Mouse (Mus musculus) gonadal fat pad, adult 2 months (tissue): ENCODE results near the gene Bdp1. TPM values are rescaled to one million over a fixed set of nuclear protein-coding genes. Genes with fewer than 3 reads are reported as not detected.
"Not testable (repeated sequence)": the region's sequence is repeated elsewhere in the genome, so short reads cannot be mapped to it uniquely, and the experiment has no call there.

Experiments used
- DNase-seq: peaks from one replicate; pipeline ENCODE4 v3.0.0-alpha.2; 2012; ENCODE audit warnings: low read depth
- polyA plus RNA-seq: library from polyadenylated mRNA; depleted of rRNA; stranded (reverse); fragments of >200 nt; gene quantifications from 2 replicates; pipeline ENCODE4 v1.2.3, GENCODE M21; 2012; rRNA removed

Gene Bdp1
- 2.1 and 3.3 TPM in 2 replicates for polyA plus RNA-seq

- DNase-seq, result no peak
Observed at GRCm38 (mm10) chr13:100103748-100104254, at the start of gene Bdp1. Gene Bdp1 (minus strand): TSS chr13:100104070.

- peak; percentile 62 for DNase-seq
Observed at GRCm38 (mm10) chr13:100152659-100153058, 48.8 kb upstream of the Bdp1 start.

GRCm38 (mm10) chr13:100141646-100142314 is 37.9 kb upstream of the Bdp1 start:
- no peak for DNase-seq

- DNase-seq, result no peak
Observed at GRCm38 (mm10) chr13:100125258-100125643, 21.4 kb upstream of the Bdp1 start.

- no peak for DNase-seq
Observed at GRCm38 (mm10) chr13:100124423-100125257, 20.8 kb upstream of the Bdp1 start, which contains the start of gene Smn1. Gene Smn1 (plus strand): TSS chr13:100124852.

- DNase-seq, result no peak
Observed at GRCm38 (mm10) chr13:100123970-100124369, 20.1 kb upstream of the Bdp1 start.

- DNase-seq, result no peak
Observed at GRCm38 (mm10) chr13:100112218-100112972, 8.5 kb upstream of the Bdp1 start.

GRCm38 (mm10) chr13:100107652-100108472 is 4.0 kb upstream of the Bdp1 start, which contains the start of gene Serf1:
Gene Serf1 (plus strand): TSS chr13:100108012.
- no peak for DNase-seq

- DNase-seq, result no peak
Observed at GRCm38 (mm10) chr13:100103052-100103658, 715 bp downstream of the Bdp1 start.

GRCm38 (mm10) chr13:100098808-100099207 is 5.1 kb downstream of the Bdp1 start:
- no peak for DNase-seq

GRCm38 (mm10) chr13:100071473-100071872 is 32.4 kb downstream of the Bdp1 start:
- DNase-seq, result no peak

GRCm38 (mm10) chr13:100067821-100068220 is 36.0 kb downstream of the Bdp1 start:
- no peak for DNase-seq

- DNase-seq, result no peak
Observed at GRCm38 (mm10) chr13:100063936-100064335, 39.9 kb downstream of the Bdp1 start.

GRCm38 (mm10) chr13:100057738-100058137 is 46.1 kb downstream of the Bdp1 start:
- DNase-seq, result not testable (repeated sequence)

- no peak for DNase-seq
Observed at GRCm38 (mm10) chr13:100026013-100026412, 77.9 kb downstream of the Bdp1 start.

GRCm38 (mm10) chr13:100016891-100017290 is 87.0 kb downstream of the Bdp1 start:
- DNase-seq, result no peak

- DNase-seq, result no peak
Observed at GRCm38 (mm10) chr13:100015937-100016336, 87.9 kb downstream of the Bdp1 start.

GRCm38 (mm10) chr13:100014906-100015895 is 88.7 kb downstream of the Bdp1 start, which contains the start of gene Mccc2:
Gene Mccc2 (minus strand): TSS chr13:100015639.
- DNase-seq, result no peak

GRCm38 (mm10) chr13:100005911-100006496 is 97.9 kb downstream of the Bdp1 start:
- DNase-seq, result no peak
